10 mouse cellular contexts compared by ENCODE assay signal in genomic region chr15:80401387-80401898, GRCm38 (mm10).
A peak's percentile ranks its signal among the peaks of the same experiment; 100 is the strongest.
DNase-seq lines count a peak whose midpoint lies in the region; ATAC-seq lines count a peak whose summit lies in the region.
"Had no signal": no experiment of that assay in that cellular context is flagged by ENCODE, and none has a peak within 500 bp of the region (broad histone marks: within the 10 kb centered on the region; RNA-seq: fewer than 3 reads in every experiment).

No protein-coding gene starts in this region.

- H3K36me3 ChIP-seq in hindbrain, embryonic 11.5 days (ENCODE audit: control insufficient read depth, insufficient read depth, low read length), result no peaks in the 10 kb centered on the region
- no peaks in the 10 kb centered on the region for H3K36me3 ChIP-seq in hindbrain, embryonic 10.5 days
- H3K36me3 ChIP-seq in hindbrain, embryonic 14.5 days (replicated peaks; ENCODE audit: control insufficient read depth, insufficient read depth), result no peaks in the 10 kb centered on the region
- no peaks in the 10 kb centered on the region for H3K36me3 ChIP-seq in midbrain, embryonic 12.5 days
- H3K36me3 ChIP-seq: liver, embryonic 15.5 days had no signal

- WGBS in hindbrain, embryonic 11.5 days, result 48% methylated on average over 2 of the region's 2 CpGs
- WGBS in hindbrain, embryonic 10.5 days, result 44% methylated on average over 2 of the region's 2 CpGs
- 25% methylated on average over 2 of the region's 2 CpGs for WGBS in hindbrain, embryonic 14.5 days
- WGBS in midbrain, embryonic 12.5 days, result 53% methylated on average over 2 of the region's 2 CpGs

- no peak overlapping the region for H3K9ac ChIP-seq in hindbrain, embryonic 11.5 days (ENCODE audit: low read depth, low read length)
- H3K9ac ChIP-seq in hindbrain, embryonic 14.5 days, result no peak overlapping the region
- H3K9ac ChIP-seq in midbrain, embryonic 12.5 days (replicated peaks), result no peak overlapping the region
- H3K9ac ChIP-seq: liver, embryonic 15.5 days had no signal

- H3K4me1 ChIP-seq in hindbrain, embryonic 11.5 days (replicated peaks; ENCODE audit: control insufficient read depth, insufficient read depth, low read length), result no peaks in the 10 kb centered on the region; the same call in 1 of the 2 replicates
- peaks cover 23% of the 10 kb centered on the region for H3K4me1 ChIP-seq in hindbrain, embryonic 10.5 days (replicated peaks)
- peaks cover 12% of the 10 kb centered on the region; the same call in 1 of the 2 replicates for H3K4me1 ChIP-seq in hindbrain, embryonic 14.5 days (replicated peaks; ENCODE audit: control insufficient read depth, insufficient read depth, low read length)
- peaks cover 13% of the 10 kb centered on the region for H3K4me1 ChIP-seq in midbrain, embryonic 12.5 days
- H3K4me1 ChIP-seq: liver, embryonic 15.5 days had no signal

- DNase-seq in hindbrain, embryonic 11.5 days (ENCODE audit: low spot score), result peak; percentile 6
- no peak for DNase-seq in hindbrain, embryonic 10.5 days (ENCODE audit: low spot score)
- DNase-seq in adipocyte (ENCODE audit: low spot score), result peak; percentile 48
- peak; percentile 37 for DNase-seq in hindbrain, embryonic 14.5 days (ENCODE audit: low spot score)
- DNase-seq in spleen, adult 18-20 months, result no peak
- DNase-seq: cerebellum, adult 9-11 months; gastrocnemius, postnatal 25 days had no signal

- no peak overlapping the region for H3K27ac ChIP-seq in hindbrain, embryonic 11.5 days (ENCODE audit: low read depth, low read length)
- H3K27ac ChIP-seq in hindbrain, embryonic 10.5 days, result no peak overlapping the region
- peak overlapping the region; percentile 51 for H3K27ac ChIP-seq in hindbrain, embryonic 14.5 days
- H3K27ac ChIP-seq in midbrain, embryonic 12.5 days (replicated peaks), result peak overlapping the region; percentile 11; the same call in 1 of the 2 replicates
- H3K27ac ChIP-seq: liver, embryonic 15.5 days had no signal

- H3K4me2 ChIP-seq in hindbrain, embryonic 11.5 days (replicated peaks; ENCODE audit: low read depth, low read length), result no peak overlapping the region
- no peak overlapping the region for H3K4me2 ChIP-seq in hindbrain, embryonic 14.5 days (replicated peaks)
- no peak overlapping the region for H3K4me2 ChIP-seq in midbrain, embryonic 12.5 days (replicated peaks)
- H3K4me2 ChIP-seq: liver, embryonic 15.5 days had no signal

- no peaks in the 10 kb centered on the region for H3K27me3 ChIP-seq in hindbrain, embryonic 11.5 days (ENCODE audit: control insufficient read depth, insufficient read depth, low read length)
- H3K27me3 ChIP-seq in hindbrain, embryonic 10.5 days (ENCODE audit: insufficient read depth, poor library complexity, severe bottlenecking), result no peaks in the 10 kb centered on the region
- H3K27me3 ChIP-seq in hindbrain, embryonic 14.5 days (ENCODE audit: control insufficient read depth, insufficient read depth, low read length), result no peaks in the 10 kb centered on the region
- H3K27me3 ChIP-seq in midbrain, embryonic 12.5 days, result no peaks in the 10 kb centered on the region
- H3K27me3 ChIP-seq: liver, embryonic 15.5 days had no signal

- H3K4me3 ChIP-seq in hindbrain, embryonic 11.5 days (ENCODE audit: low read depth, low read length), result no peak overlapping the region
- H3K4me3 ChIP-seq in hindbrain, embryonic 10.5 days, result no peak overlapping the region
- no peak overlapping the region for H3K4me3 ChIP-seq in hindbrain, embryonic 14.5 days (replicated peaks; ENCODE audit: low read length)
- H3K4me3 ChIP-seq in midbrain, embryonic 12.5 days, result no peak overlapping the region
- H3K4me3 ChIP-seq: liver, embryonic 15.5 days had no signal

- no peak for ATAC-seq in hindbrain, embryonic 11.5 days (ENCODE audit: low FRiP score)
- ATAC-seq in hindbrain, embryonic 14.5 days (ENCODE audit: low FRiP score), result peak; percentile 48; the same call in 1 of the 2 replicates
- peak; percentile 49; the same call in 1 of the 2 replicates for ATAC-seq in midbrain, embryonic 12.5 days (ENCODE audit: low FRiP score, low read depth)
- ATAC-seq in megakaryocyte progenitor cell, adult 5-6 weeks (replicated peaks; ENCODE audit: poor library complexity), result no peak

- no peaks in the 10 kb centered on the region for H3K9me3 ChIP-seq in hindbrain, embryonic 11.5 days (ENCODE audit: control insufficient read depth, low read length)
- H3K9me3 ChIP-seq in hindbrain, embryonic 10.5 days, result 0 out of 2 replicates have a peak, but pooled peaks cover 3% of the 10 kb centered on the region
- no peaks in the 10 kb centered on the region for H3K9me3 ChIP-seq in hindbrain, embryonic 14.5 days (ENCODE audit: control insufficient read depth, low read length)
- H3K9me3 ChIP-seq in midbrain, embryonic 12.5 days, result no peaks in the 10 kb centered on the region
- H3K9me3 ChIP-seq: liver, embryonic 15.5 days had no signal

Comparison
In these comparisons a context has a peak if more than half of its experiments do, and no peak if none do; other contexts are left out.
1. ATAC-seq: peak in hindbrain, embryonic 14.5 days (single experiment) and midbrain, embryonic 12.5 days (single experiment); none in hindbrain, embryonic 11.5 days (single experiment) and megakaryocyte progenitor cell, adult 5-6 weeks (single experiment).
2. DNase-seq: peak in hindbrain, embryonic 11.5 days (single experiment), adipocyte (single experiment) and hindbrain, embryonic 14.5 days (single experiment); none in hindbrain, embryonic 10.5 days (single experiment) and spleen, adult 18-20 months (0 of 2).
3. H3K27ac ChIP-seq: peak in hindbrain, embryonic 14.5 days (single experiment) and midbrain, embryonic 12.5 days (single experiment); none in hindbrain, embryonic 11.5 days (single experiment) and hindbrain, embryonic 10.5 days (single experiment).